Mouse (Mus musculus): ENCODE data around the gene Inafm1. TPM values are rescaled to one million over a fixed set of nuclear protein-coding genes. Genes with fewer than 3 reads are reported as not detected.
A peak's percentile ranks its signal among the peaks of the same experiment; 100 is the strongest.

Gene Inafm1
- total and polyA plus RNA-seq, 3 experiments: 1.5 to 9.5 (median 7.4) TPM

DNA sequence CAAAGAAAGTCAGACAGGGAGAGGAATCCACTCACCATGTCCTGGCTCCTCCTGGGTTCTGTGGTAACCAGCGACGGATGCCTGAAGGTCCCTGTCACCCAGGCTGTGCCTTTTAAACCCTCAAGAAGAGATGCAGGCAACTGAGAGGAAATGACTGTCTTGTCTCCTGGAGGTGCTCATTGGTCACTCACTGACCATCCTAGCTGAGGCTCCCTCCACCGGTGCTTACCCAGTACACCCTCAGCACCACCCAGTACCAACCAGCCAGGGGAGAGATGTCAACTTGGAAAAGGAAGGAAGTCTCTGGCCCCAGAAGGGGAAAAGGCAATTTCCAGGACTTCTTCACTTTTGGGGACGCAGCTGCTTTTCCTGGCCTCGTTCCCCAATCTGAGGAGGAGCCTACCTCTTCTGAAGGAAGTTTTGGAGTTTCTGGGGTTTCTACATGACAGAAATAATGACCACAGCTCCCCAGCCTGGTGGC lies 14.3 kb downstream of the Inafm1 start, which contains the start of gene C5ar1:
Gene C5ar1, minus strand, starts transcription at position 431 of the 481 bp plus-strand sequence.
- Histone ChIP-seq H3K9me3 (replicated peaks; ENCODE audit: low read length) (no peaks in the 10 kb centered on the region), H3K36me3 (replicated peaks in 1 of 2; ENCODE audit: control insufficient read depth in 1 of 2, insufficient read depth in 1 of 2, low read length in 1 of 2) (no peaks in the 10 kb centered on the region), H3K27me3 (replicated peaks) (no peaks in the 10 kb centered on the region), H3K27ac (ENCODE audit: insufficient read depth, low read depth) (no peak within 1 kb of the TSS), H3K4me1 (ENCODE audit: control insufficient read depth in 1 of 2, insufficient read depth in 2 of 2) (peaks cover 4 to 24% of the 10 kb centered on the region in 2 experiments; a peak in 3 of 4 replicates), H3K79me2 (replicated peaks; ENCODE audit: control insufficient read depth, extremely low read depth, insufficient read depth, poor library complexity, severe bottlenecking) (no peaks in the 10 kb centered on the region), H3K4me2 (ENCODE audit: insufficient read depth, low read depth, poor library complexity, severe bottlenecking) (no peak within 1 kb of the TSS), H3K4me3 (replicated peaks in 1 of 3; ENCODE audit: low read depth in 2 of 3, low read length in 2 of 3, poor library complexity in 1 of 3) (no peak within 1 kb of the TSS), H3K9ac (ENCODE audit: insufficient read depth, low read depth) (no peak within 1 kb of the TSS)
- DNase-seq (ENCODE audit: extremely low read depth): no peak
- in situ Hi-C loops (cut with MboI; ENCODE audit: low pct_ligation_motif_present, low pct_unique_long_range_greater_than_20kb, low sequenced_read_pairs): loop anchor here (10.0 to 25.0 kb wide), 2 partner anchors 64 to 197 kb away; partner anchors contain the start of gene Zfp541
- dilution Hi-C loops (cut with MboI; ENCODE audit: extremely low pct_ligation_motif_present, extremely low pct_unique_long_range_greater_than_20kb, low sequenced_read_pairs): no loop called here
- no peak for TF ChIP-seq JUND (conservative IDR thresholded peaks at IDR 0.05; ENCODE audit: low read depth, low read length)
- no peak for TF ChIP-seq MYC (IDR thresholded peaks at IDR 0.05; ENCODE audit: low read depth, low read length)
- TF ChIP-seq MEF2A (IDR thresholded peaks at IDR 0.05; ENCODE audit: borderline replicate concordance, low read depth, low read length): no peak
- no peak for TF ChIP-seq E2F4 (IDR thresholded peaks at IDR 0.05; ENCODE audit: insufficient replicate concordance, low read depth, low read length)
- TF ChIP-seq CHD2 (IDR thresholded peaks at IDR 0.05; ENCODE audit: low read length): no peak
- TF ChIP-seq RCOR1 (conservative IDR thresholded peaks at IDR 0.05; ENCODE audit: low read depth, low read length): no peak
- TF ChIP-seq MAX (IDR thresholded peaks at IDR 0.05; ENCODE audit: low read length): no peak
- no peak for TF ChIP-seq ZMIZ1 (IDR thresholded peaks at IDR 0.05; ENCODE audit: low read depth, low read length)
- TF ChIP-seq BHLHE40 (IDR thresholded peaks at IDR 0.05; ENCODE audit: low read depth, low read length): no peak
- no peak for TF ChIP-seq CTCF (conservative IDR thresholded peaks at IDR 0.05 in 1 of 2, IDR thresholded peaks at IDR 0.05 in 1 of 2; ENCODE audit: low read depth in 2 of 2, low read length in 2 of 2)
- TF ChIP-seq GABPA (IDR thresholded peaks at IDR 0.05; ENCODE audit: insufficient replicate concordance, low read depth, low read length): no peak
- TF ChIP-seq MAFK (IDR thresholded peaks at IDR 0.05; ENCODE audit: insufficient replicate concordance, low read length): no peak
- TF ChIP-seq TBP (conservative IDR thresholded peaks at IDR 0.05; ENCODE audit: low read depth, low read length): no peak
- no peak for TF ChIP-seq HCFC1 (IDR thresholded peaks at IDR 0.05; ENCODE audit: low read depth, low read length)
- TF ChIP-seq KAT2A (IDR thresholded peaks at IDR 0.05; ENCODE audit: insufficient replicate concordance, low read length): no peak
- no peak for TF ChIP-seq PAX5 (IDR thresholded peaks at IDR 0.05; ENCODE audit: low read length)
- no peak for TF ChIP-seq MXI1 (IDR thresholded peaks at IDR 0.05; ENCODE audit: low read depth, low read length)
- TF ChIP-seq JUN (IDR thresholded peaks at IDR 0.05; ENCODE audit: insufficient read depth, low read depth, low read length): no peak

GRCm38 (mm10) chr7:16257830-16258229 lies 15.6 kb downstream of the Inafm1 start:
- Histone ChIP-seq H3K4me3 (replicated peaks in 1 of 3; ENCODE audit: low read depth in 2 of 3, low read length in 2 of 3, poor library complexity in 1 of 3) (no peak overlapping the region), H3K9me3 (replicated peaks; ENCODE audit: low read length) (no peaks in the 10 kb centered on the region), H3K4me1 (ENCODE audit: control insufficient read depth in 1 of 2, insufficient read depth in 2 of 2) (peaks cover 3 to 21% of the 10 kb centered on the region in 2 experiments; a peak in 3 of 4 replicates), H3K4me2 (ENCODE audit: insufficient read depth, low read depth, poor library complexity, severe bottlenecking) (no peak overlapping the region), H3K36me3 (replicated peaks in 1 of 2; ENCODE audit: control insufficient read depth in 1 of 2, insufficient read depth in 1 of 2, low read length in 1 of 2) (no peaks in the 10 kb centered on the region), H3K27ac (ENCODE audit: insufficient read depth, low read depth) (no peak overlapping the region), H3K27me3 (replicated peaks) (no peaks in the 10 kb centered on the region), H3K9ac (ENCODE audit: insufficient read depth, low read depth) (no peak overlapping the region), H3K79me2 (replicated peaks; ENCODE audit: control insufficient read depth, extremely low read depth, insufficient read depth, poor library complexity, severe bottlenecking) (no peaks in the 10 kb centered on the region)
- dilution Hi-C loops (cut with MboI; ENCODE audit: extremely low pct_ligation_motif_present, extremely low pct_unique_long_range_greater_than_20kb, low sequenced_read_pairs): no loop called here
- DNase-seq (ENCODE audit: extremely low read depth): peak; percentile 43
- in situ Hi-C loops (cut with MboI; ENCODE audit: low pct_ligation_motif_present, low pct_unique_long_range_greater_than_20kb, low sequenced_read_pairs): loop anchor here (10.0 to 25.0 kb wide), 2 partner anchors 63 to 196 kb away; partner anchors contain the start of gene Zfp541
- no peak for TF ChIP-seq POLR2A (IDR thresholded peaks at IDR 0.05; ENCODE audit: low read depth, low read length)
